Mouse (Mus musculus) kidney, adult 2 months (tissue): ENCODE results near the gene Bcl2l13. TPM values are rescaled to one million over a fixed set of nuclear protein-coding genes. Genes with fewer than 3 reads are reported as not detected.
"Not testable (repeated sequence)": the region's sequence is repeated elsewhere in the genome, so short reads cannot be mapped to it uniquely, and the experiment has no call there.

Source experiments
- DNase-seq: peaks from one replicate; pipeline ENCODE4 v3.0.0; 2021
- H3K27ac ChIP-seq: fragments of 200-500 bp; 2 replicates; pipeline ENCODE4 v1.5.1; 2012; ENCODE audit warnings: low read depth, low read length, control low read depth, inconsistent platforms; ENCODE audit not compliant: insufficient read depth
- H3K27me3 ChIP-seq: fragments of 200-500 bp; replicated peaks from 2 replicates; pipeline ENCODE4 v1.6.1; 2012; ENCODE audit warnings: mild to moderate bottlenecking, moderate library complexity, low read length, inconsistent platforms; ENCODE audit not compliant: control insufficient read depth, insufficient read depth
- H3K36me3 ChIP-seq: fragments of 200-500 bp; 2 replicates; pipeline ENCODE4 v1.6.1; 2012; ENCODE audit warnings: mild to moderate bottlenecking, moderate library complexity, low read length, inconsistent platforms; ENCODE audit not compliant: control insufficient read depth, insufficient read depth
- H3K4me1 ChIP-seq: fragments of 200-500 bp; 2 replicates; pipeline ENCODE4 v1.6.1; 2011; ENCODE audit warnings: low read length; ENCODE audit not compliant: control insufficient read depth, insufficient read depth
- H3K4me3 ChIP-seq: fragments of 200-500 bp; 2 replicates; pipeline ENCODE4 v1.5.1; 2011; ENCODE audit warnings: mild to moderate bottlenecking, low read depth, low read length, control low read depth; ENCODE audit not compliant: insufficient read depth
- CTCF ChIP-seq: fragments of 200-500 bp; conservative IDR thresholded peaks from 2 replicates; pipeline ENCODE4 v1.5.1; 2011; ENCODE audit warnings: low read depth, mild to moderate bottlenecking, control low read depth, low read length, moderate library complexity, mixed read lengths; ENCODE audit not compliant: insufficient read depth, insufficient read length
- POLR2A ChIP-seq: fragments of 200-500 bp; IDR thresholded peaks from one replicate; pipeline ENCODE4 v1.6.1; 2011; ENCODE audit warnings: low read depth, low read length, control low read depth
- WGBS: fragments of 180-500 bp; shearing (Covaris S2); methylation state at CpG from one replicate; pipeline ENCODE4 v1.1.7; 2018; 5-methylcytosine and 5-hydroxymethylcytosine counted together
- polyA plus RNA-seq: library from polyadenylated mRNA; depleted of rRNA; stranded (reverse); fragments of >200 nt; gene quantifications from 2 replicates; pipeline ENCODE4 v1.2.3, GENCODE M21; 2012

The Bcl2l13 gene
- polyA plus RNA-seq, 1 experiment: 27.5 TPM

DNA sequence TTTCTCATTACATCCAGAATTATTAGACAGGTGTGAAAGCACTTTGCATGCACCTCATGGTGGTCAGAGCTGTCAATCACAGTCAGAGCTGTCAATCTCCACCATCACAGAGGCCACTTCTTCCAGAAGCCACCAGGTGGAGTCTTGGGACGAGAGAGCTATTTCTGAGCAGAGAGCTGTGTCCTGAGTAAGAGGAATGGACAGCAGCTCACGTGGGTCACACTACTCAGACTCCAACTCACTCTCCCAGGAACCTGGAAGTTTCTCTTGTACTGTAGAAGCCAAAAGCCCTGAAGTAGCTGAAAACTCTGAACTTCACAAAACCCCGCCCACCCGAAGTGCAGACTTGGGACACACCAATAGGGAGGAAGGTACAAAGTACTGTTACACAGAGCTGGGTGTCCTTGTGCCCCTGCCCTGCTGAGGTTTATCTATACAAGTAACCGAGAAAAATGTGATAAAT is 67.5 kb downstream of the Bcl2l13 start:
- no peaks in the 10 kb centered on the region for H3K36me3 ChIP-seq
- no peak overlapping the region for H3K4me3 ChIP-seq
- no peaks in the 10 kb centered on the region for H3K27me3 ChIP-seq
- peak overlapping the region; percentile 92 for H3K27ac ChIP-seq
- TF ChIP-seq CTCF: peak; percentile 79
- no peak for TF ChIP-seq POLR2A
- WGBS: 30% methylated on average over 5 of the region's 5 CpGs
- DNase-seq: peak; percentile 94
- H3K4me1 ChIP-seq: peaks cover 34% of the 10 kb centered on the region; the same call in 1 of the 2 replicates

DNA sequence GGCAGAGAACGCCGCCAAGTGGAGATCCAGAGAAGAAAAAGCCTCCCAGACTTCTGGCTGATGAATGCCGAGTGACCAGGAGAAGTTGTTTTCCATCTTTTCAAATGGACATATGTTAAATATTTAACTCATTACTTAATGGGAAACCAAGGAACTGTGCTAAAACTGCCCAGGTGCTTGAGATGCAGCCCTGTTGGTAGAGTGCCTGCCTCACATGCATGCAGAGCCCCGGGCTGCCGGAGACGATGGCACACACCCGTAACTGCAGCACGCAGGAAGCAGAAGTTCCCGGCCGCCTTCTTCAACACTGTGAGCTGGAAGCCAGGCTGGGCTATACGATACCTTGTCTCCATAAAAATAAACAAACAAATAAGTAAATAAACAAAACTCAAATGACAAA is 67.9 kb downstream of the Bcl2l13 start:
- DNase-seq: no peak
- Histone ChIP-seq H3K36me3 (no peaks in the 10 kb centered on the region), H3K27me3 (no peaks in the 10 kb centered on the region), H3K4me3 (no peak overlapping the region), H3K4me1 (peaks cover 34% of the 10 kb centered on the region; the same call in 1 of the 2 replicates), H3K27ac (peak overlapping the region; percentile 92)
- WGBS: 36% methylated on average over 11 of the region's 11 CpGs
- TF ChIP-seq POLR2A: peak; percentile 40
- TF ChIP-seq CTCF: no peak

DNA sequence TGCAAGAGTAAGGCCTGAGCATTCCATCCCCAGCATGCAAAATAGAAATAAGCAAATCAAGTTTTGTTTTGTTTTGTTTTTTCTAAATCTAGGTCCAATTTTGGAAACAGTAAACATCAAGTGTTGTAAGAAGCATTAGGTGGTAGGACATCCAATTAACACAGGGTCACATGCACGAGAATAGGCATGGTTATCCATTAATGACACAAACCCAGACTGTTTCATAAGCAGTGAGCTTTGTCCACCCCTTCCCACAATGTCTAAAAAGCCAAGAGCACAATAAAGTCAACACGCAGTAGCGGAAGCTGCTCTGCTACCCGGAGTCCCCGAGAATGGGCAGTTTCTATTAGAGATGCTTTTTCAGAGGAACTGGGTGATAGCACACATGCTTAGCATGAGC is 69.1 kb downstream of the Bcl2l13 start:
- Histone ChIP-seq H3K4me3 (no peak overlapping the region), H3K4me1 (peaks cover 34% of the 10 kb centered on the region; the same call in 1 of the 2 replicates), H3K36me3 (no peaks in the 10 kb centered on the region), H3K27ac (peak overlapping the region; percentile 92), H3K27me3 (no peaks in the 10 kb centered on the region)
- 43% methylated on average over 5 of the region's 5 CpGs for WGBS
- DNase-seq: peak; percentile 91
- TF ChIP-seq POLR2A (no peak), CTCF (no peak)

DNA sequence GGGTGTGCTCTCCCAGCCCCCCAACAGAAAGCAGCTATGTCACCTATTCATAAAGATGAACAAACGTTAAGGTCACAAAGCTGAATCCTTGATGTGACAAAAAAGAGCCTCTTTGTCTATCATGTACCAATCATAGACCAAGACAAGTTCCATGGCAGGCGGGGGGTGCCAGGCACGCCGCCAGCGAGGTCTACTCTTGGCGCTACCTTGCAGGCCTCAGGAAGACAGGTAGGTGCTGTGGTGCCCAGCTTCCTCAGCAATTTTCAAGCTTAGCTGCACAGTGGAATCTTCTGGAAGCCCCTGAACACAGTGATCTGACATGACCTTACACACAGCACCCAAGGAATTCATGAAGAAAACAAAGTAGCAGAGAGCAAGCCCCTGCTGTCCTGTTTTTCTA is 70.5 kb downstream of the Bcl2l13 start:
- Histone ChIP-seq H3K4me1 (peaks cover 34% of the 10 kb centered on the region; the same call in 1 of the 2 replicates), H3K36me3 (no peaks in the 10 kb centered on the region), H3K4me3 (no peak overlapping the region), H3K27me3 (no peaks in the 10 kb centered on the region), H3K27ac (peak overlapping the region; percentile 88)
- WGBS: 67% methylated on average over 6 of the region's 6 CpGs
- TF ChIP-seq POLR2A: no peak
- no peak for TF ChIP-seq CTCF
- DNase-seq: peak; percentile 87

DNA sequence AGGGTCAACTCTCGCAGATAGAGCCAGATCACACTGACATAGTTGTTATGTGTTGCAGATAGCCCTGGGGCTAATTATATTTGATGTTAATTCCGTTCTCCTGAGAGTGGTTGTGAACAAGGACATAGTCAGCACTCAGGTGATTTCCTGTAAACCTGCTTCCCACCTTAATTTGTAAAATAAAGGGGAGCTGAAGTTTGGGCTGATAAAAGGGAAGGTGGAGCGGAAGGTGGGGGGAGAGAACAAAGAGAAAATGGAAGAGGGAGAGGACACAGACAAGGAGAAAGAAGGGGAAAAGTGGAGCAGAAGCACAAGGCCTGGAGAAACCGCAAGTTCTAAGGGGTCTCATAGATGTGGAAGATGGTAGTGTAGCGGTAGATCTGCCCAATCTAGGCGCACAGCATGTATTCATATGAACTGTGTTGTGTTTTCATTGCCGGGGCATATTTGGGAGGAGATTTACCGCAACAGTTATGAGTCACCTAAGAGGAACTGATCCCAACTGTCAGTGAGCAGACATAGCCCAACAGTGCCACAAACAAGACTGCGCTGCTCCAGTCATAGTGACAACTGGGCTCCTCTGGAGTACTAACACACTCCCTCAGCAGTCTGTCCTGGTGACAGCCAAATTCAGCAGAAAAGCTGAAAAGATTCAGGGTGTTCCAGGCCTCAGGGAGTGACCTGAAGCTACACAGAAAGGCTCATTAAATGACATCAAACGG is 72.0 kb downstream of the Bcl2l13 start:
- H3K4me3 ChIP-seq, H3K27me3 ChIP-seq, H3K36me3 ChIP-seq, DNase-seq: not testable (repeated sequence)
- peaks cover 35% of the 10 kb centered on the region; the same call in 1 of the 2 replicates for H3K4me1 ChIP-seq
- H3K27ac ChIP-seq: 0 out of 2 replicates have a peak overlapping the region, but pooled peaks have one; percentile 88
- WGBS: 88% methylated on average over 10 of the region's 10 CpGs

DNA sequence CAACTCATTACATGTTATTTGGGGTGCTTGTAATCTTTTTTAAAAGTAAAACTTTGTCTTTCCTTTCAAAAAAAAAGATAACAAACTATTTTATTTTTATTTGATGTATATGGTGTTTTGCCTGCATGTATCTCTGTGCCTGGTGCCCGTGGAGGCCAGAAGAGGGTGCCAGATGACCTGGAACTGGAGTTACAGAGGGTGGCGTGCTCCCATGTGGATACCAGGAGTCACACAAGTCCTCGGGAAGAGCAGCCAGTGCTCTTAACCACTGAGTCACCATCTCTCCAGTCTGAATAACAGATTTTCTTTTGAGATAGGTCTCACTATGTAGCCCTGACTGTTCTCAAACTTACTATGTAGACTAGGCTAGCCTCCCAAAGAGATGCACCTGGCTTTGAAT is 73.5 kb downstream of the Bcl2l13 start:
- Histone ChIP-seq H3K36me3 (no peaks in the 10 kb centered on the region), H3K4me1 (peaks cover 36% of the 10 kb centered on the region; the same call in 1 of the 2 replicates), H3K27me3 (no peaks in the 10 kb centered on the region), H3K4me3 (no peak overlapping the region), H3K27ac (no peak overlapping the region)
- 63% methylated on average over 3 of the region's 3 CpGs for WGBS
- DNase-seq: no peak
- TF ChIP-seq CTCF: 0 out of 2 replicates have a peak, but pooled peaks have one; percentile 21
- no peak for TF ChIP-seq POLR2A

DNA sequence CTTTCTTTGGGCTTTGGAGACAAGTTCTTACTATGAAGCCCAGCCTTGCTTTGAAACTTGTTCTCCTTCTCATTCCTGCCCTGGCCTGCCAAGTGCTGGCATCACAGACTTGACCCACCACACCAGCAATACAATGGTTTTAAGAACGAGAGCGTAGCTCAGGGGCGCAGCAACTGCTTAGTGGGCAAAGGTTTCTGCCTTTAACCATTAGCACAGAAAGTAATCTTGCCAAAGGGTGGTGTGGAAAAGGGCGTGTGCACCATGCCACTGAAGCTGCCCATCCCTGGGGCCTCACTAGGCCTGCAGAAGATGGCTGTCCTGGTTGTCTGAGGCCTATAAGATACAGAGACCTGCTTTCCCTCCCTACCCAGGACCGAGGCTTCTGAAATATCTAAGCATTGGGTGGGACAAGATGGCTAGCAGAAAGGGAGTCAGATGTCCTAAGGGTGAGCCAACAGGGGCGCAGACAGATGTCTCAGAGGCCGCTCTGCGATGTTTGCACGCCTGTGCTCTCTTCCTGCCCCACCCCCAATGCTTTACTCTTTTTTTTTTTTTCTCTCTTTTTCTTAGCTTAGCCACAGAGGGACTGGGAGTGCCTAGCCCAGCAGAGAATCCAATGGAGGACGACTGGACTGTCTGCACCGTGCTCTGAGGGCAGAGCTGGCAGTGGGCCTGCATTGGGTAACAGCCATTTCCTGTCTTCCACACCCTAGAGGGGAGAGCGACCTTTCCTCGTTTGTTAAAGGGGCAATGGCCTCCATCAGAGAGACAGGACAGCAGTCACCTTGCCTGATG is 75.4 kb downstream of the Bcl2l13 start:
- peak; percentile 74 for DNase-seq
- TF ChIP-seq CTCF: no peak
- no peak for TF ChIP-seq POLR2A
- WGBS: 52% methylated on average over 13 of the region's 13 CpGs

More for the DNA sequence above, 75.4 kb downstream of the Bcl2l13 start:
- no peaks in the 10 kb centered on the region for H3K27me3 ChIP-seq
- H3K36me3 ChIP-seq: no peaks in the 10 kb centered on the region
- H3K4me3 ChIP-seq: no peak overlapping the region
- H3K27ac ChIP-seq: peak overlapping the region; percentile 28
- H3K4me1 ChIP-seq: peaks cover 24% of the 10 kb centered on the region; the same call in 1 of the 2 replicates
